Mouse (Mus musculus) embryo, embryonic 11.5 days (tissue): ENCODE data around the gene Il18bp.

Experiments
- DNase-seq: peaks from one replicate; pipeline ENCODE4 v3.0.0-alpha.2; 2012; ENCODE audit warnings: low read depth, low spot score

Gene Il18bp

DNA sequence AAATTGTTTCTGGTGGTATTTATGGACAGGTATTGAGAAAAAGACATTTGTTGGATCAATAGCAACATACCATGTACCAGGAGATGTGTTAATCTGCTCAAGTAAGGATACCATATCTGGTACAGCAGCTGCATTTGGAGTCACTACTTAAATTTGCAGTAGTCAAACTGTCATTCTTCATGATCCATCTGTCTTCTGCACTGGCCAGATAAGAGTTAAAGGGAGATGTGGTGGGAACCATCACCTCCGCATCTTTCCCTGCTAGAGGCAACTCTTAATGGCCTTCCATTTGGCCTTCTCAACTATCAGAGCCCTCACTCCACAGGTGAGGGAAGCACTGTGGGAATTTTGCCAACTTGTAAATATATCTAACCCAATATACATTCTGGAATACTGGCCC is 12.0 kb downstream of the Il18bp start:
- DNase-seq: no peak

DNA sequence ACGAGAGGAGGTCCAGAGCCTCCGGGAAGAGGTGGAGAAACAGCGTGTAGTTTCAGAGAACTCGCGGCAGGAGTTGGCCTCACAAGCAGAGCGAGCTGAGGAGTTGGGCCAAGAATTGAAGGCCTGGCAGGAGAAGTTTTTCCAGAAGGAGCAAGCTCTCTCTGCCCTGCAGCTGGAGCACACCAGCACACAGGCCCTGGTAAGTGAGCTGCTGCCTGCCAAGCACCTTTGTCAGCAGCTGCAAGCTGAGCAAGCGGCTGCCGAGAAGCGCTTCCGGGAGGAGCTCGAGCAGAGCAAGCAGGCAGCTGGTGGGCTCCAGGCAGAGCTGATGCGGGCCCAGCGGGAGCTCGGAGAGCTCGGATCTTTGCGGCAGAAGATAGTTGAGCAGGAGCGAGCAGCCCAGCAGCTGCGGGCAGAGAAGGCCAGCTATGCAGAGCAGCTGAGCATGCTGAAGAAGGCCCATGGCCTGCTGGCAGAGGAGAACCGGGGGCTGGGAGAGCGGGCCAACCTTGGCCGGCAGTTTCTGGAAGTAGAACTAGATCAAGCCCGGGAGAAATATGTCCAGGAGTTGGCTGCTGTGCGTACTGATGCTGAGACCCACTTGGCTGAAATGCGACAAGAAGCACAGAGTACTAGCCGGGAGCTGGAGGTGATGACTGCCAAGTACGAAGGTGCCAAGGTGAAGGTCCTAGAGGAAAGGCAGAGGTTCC is 17.4 kb downstream of the Il18bp start:
- no peak for DNase-seq

DNA sequence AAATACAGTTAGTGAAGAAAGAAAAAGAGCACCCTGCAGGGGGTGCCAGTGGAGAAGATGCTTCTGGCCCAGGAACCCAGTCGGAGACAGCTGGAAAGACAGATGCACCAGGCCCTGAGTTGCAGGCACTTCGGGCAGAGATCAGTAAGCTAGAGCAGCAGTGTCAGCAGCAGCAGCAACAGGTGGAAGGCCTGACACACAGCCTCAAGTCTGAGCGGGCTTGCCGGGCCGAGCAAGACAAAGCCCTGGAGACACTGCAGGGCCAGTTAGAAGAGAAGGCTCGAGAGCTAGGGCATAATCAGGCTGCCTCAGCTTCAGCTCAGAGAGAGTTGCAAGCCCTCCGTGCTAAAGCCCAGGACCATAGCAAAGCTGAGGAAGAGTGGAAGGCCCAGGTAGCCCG is 18.2 kb downstream of the Il18bp start:
- no peak for DNase-seq

DNA sequence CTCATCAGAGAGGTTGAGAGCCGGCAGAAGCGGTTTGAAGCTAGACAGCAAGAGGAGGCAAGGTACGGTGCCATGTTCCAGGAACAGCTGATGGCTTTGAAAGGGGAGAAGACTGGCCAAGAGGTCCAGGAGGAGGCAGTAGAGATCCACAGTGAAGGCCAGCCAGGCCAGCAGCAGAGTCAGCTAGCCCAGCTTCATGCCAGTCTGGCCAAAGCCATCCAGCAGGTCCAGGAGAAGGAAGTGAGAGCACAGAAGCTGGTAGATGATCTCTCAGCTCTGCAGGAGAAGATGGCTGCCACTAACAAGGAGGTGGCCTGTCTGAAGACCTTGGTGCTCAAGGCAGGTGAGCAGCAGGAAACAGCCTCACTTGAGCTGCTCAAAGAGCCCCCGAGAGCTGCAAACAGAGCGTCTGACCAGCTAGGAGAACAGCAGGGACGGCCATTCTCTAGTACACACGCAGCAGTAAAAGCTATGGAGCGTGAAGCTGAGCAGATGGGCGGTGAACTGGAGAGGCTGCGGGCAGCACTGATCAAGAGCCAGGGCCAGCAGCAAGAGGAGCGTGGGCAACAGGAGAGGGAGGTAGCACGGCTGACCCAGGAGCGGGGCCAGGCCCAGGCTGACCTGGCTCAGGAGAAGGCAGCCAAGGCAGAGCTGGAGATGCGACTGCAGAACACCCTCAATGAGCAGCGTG is 18.9 kb downstream of the Il18bp start:
- no peak for DNase-seq

DNA sequence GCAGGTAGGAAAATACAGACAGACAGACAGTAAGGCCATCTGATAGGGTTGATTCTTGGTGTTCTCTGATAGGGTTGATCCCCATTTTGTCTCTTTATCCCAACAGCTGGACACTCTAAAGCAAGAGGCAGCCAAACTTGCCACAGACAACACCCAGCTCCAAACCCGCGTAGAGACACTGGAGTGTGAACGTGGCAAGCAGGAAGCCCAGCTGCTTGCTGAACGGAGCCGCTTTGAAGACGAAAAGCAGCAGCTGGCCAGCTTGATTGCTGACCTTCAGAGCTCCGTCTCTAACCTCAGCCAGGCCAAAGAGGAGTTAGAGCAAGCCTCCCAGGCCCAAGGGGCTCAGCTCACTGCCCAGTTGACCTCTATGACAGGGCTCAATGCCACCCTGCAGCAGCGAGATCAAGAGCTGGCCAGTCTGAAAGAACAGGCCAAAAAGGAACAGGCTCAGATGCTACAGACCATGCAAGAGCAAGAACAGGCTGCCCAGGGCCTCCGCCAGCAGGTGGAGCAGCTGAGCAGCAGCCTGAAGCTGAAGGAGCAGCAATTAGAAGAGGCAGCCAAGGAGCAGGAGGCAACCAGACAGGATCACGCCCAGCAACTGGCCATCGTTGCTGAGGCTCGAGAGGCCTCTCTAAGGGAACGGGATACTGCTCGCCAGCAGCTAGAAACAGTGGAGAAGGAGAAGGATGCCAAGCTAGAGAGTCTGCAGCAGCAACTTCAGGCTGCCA is 20.1 kb downstream of the Il18bp start:
- peak; percentile 63 for DNase-seq

DNA sequence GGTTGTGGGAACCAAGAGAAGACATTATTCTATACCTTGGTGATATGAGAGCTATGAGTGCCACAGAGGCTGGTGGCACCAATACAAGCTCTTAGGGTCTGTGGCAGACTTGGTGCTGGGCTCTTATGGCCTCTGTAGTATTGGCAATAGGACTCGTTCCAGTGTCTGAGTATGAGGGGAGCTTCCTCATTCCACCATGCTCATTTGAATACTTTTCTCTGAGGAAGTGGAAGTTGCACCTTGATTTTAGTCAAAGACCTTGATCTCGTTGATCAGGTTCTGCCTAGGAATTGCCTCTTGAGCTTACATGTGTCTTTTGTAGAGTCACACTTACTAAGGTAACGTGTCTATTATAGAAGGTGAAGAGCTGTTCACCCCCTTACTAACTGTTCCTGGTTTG is 24.2 kb downstream of the Il18bp start:
- no peak for DNase-seq

DNA sequence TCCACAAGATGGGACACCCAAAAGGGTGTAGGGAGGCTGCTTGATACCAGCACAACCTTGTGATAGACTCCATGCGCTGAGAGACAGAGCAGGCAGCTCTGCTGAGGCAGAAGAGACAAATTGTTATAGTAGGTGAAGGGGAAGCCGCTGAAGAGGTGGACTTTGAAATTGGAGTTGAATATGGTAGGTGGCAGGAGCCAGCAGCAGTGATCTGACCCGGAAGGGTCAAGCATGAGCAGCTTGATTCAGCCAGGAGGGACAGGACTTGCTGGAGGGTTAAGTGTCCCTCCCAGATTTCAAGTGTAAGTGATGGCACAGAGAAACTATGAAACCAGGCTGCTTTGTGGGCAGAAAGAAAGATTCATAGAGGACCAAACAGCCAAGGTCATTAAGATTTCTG is 33.4 kb downstream of the Il18bp start:
- DNase-seq: no peak

DNA sequence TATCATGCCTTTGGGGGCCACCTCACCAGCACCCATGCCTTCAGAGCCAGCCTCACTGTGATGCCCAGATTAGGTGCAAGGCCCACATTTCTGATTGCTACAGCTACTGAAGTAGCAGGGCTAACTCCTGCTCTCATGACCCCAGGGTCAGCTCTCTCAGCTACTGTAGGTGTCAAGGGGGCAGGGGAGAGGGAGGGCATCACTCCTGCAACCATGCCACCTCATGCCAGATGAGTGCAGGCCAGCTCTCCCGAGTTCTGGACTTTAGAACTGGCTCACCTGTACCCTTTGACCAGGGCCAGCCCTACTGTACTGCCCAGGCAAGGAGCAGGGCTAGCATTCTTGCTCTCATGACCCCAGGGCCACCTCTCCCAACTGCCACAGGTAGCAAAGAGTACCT is 35.8 kb downstream of the Il18bp start:
- DNase-seq: no peak

DNA sequence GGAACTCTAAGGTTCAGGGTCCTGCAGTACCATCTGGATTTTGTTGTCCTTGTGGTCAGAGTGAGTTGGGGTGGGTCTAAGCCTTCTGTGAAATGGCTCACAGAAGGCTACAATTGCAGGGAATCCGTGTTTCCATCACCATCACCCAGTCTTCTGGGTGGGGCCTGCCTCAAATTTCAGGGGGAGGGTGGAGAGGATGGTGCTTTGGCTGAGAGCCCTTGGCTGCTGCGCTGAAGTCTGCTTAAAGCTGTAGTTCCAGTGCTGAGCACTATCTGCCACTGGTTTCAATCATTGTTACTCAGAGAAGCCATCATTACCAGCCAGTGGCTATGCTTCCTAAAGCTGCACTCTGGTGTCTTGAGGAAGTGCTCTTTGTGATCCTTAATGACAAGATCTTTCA is 44.0 kb downstream of the Il18bp start:
- DNase-seq: no peak

DNA sequence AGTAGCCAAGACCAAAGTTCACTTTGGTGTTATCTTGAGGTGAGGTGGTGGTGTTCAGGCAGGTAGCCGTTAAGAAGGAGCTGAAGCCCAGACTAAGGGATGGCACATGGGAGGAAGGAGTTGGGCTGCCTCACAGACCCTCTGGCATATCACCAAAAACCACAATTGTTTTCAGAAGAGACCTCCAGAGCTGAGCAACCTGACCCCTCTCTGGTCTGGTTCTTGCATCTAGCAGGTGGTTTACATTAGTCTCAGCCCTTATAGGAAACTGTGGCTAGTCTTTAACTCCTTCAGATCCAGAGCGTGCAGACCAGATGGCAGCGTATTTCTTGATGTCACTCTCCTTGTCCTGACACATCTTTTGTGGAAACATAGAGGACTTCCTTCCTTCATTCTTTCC is 44.8 kb downstream of the Il18bp start:
- DNase-seq: peak; percentile 30

DNA sequence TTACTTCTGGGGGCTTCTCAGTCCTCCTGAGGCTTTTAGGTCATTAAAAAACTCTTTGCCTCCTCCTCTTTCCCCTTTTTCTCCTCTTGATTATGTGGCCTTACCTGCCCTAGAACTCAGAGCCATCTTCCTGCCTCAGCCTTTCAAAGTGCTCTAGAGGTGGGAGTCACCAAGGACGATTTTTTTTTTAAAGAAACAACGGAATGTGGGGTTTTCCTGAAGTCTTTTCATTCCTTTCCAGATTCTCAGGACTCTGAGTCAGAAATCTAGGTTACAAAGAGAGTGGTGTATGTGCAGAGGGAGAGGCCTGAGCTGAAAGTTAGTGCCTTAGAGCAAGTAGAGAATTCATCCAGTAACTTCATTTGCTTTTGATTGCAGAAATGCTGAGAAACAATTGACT is 46.8 kb downstream of the Il18bp start:
- no peak for DNase-seq

DNA sequence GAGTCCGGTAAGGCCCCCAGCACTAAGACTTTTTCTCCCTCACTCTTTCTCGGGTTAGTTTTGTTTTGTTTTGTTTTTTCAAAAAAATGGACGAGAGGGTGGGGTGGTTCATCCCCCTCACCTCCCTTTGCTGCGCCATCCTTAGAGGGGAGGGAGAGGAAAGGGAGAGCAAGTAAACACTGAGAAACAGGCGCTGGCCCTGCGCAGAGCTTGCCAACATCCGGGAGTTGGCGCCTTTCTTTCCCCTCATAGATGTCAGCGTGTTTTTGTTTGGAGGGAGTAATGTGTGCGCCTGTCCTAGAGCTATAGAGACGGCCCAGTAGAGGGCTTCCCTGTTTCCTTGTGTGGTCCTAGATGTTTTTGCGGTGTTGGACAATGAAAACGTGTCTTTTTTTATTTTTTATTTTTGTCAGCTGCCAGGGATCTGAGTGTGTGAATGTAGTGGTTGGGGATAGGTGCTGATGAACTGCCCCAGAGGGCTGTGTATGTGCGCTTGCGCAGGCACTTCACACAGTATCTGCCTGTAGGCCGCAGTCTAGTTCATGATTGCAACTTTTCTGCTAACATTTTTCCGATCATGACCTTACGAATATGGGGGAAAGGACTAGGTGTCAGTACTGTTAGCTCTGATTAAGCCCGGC is 47.5 kb downstream of the Il18bp start:
- peak; percentile 46 for DNase-seq

DNA sequence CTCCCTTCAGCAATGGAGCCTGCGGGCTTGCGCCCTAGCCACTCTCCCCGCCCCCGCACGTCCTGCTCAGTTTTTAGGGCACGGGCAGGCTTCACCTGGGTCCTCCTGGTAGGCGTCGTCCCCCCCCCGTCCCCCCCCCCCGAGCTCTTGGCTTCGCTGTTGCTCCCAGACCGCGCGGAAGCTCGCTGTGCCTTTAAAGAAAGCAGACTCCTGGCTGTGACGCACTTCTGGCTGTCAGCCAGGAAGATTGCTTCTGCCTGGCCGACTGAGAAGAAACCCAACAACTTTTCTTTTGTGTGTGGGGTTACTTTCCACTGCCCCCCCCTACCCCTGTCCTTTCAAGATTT is 48.1 kb downstream of the Il18bp start:
- peak; percentile 86 for DNase-seq

DNA sequence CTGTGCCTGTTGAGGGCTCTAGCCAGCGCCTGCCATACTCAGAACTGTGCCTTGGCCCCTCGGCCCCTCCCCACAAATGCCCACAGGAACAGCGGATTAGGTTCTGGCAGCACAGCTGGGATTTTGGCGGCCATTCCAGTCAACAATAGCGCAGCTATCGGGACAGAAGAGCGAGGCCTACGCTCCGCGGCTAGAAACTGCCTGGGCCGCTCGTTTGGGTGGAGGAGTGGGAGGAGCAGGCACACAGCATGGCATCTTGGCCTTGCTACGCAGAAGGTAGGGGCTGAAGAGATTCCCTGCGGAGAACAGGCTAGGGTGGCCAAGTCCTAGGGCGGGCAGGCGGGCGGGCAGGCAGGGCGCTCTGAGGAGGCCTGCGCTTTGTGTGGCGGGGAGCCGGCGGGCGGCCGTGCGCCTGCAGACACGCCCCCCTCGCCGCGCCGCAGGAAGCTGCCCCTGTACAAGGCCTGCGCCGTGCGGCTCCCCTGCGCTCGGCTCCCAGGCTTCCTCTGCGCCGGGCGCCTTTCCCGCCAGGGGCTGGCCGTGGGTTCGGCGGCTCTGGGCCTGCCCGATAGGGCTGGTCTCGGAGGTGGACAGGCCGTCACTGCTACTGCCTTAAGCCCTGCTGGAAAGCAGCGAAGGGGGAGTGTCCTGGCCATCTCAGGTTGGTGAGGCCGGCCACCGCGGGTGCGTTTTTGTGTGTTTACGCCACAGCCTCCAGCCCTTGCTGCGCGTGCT is 48.6 kb downstream of the Il18bp start:
- peak; percentile 70 for DNase-seq

DNA sequence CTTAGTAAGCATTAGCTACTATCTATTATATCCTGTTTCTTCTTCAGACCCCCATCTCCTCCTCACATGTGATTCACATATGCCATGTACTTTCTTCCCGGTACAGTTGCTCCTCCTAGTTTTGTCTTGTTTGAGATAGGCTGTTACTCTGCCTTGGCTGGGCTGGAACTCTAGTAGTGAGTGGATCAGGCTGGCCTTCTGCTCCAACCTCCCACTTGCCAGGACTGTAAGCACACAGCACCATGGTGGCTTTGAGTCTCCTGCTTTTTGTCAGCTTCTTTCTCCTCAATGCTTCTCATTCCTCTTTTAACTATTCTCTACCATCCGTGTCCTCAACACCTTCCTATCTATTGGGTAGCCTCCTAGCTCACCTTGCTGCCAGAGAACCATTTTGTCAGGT is 49.7 kb downstream of the Il18bp start:
- no peak for DNase-seq

DNA sequence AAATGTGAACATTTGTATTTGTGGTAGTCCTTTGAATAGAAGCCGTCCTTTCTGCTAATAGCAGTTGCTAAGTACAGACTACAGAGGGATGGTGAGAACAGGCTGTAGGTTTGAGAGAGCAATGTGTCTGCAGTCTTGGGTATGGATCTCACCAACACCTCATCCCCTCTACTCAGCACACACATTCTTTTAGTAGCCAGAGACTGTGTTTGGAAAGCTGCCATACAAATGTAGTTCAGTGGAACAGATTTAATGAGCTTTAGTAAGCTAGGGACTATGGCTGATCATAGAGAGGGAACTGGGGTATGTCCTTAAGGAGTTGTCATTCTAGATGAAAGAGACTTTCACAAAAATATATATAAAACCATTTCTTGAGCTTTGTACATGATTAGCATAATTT is 51.2 kb downstream of the Il18bp start:
- DNase-seq: no peak

DNA sequence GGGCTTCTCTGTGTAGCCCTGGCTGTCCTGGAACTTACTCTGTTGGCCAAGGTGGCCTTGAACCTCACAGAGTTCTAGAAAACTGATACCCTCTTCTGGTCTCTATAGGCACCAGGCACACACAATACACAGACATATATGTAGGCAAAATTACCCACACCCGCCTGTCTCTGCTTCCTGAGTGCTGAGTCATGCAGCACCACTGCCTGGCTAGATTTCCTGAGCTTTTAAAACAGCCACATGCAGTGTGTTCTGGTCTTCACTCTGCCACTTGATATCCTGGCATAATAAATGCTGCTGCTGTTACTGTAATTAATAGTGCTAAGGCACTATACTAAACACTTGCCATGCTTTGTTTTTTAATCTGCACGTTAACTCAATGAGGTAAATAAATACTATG is 52.9 kb downstream of the Il18bp start:
- DNase-seq: no peak
